Mouse (Mus musculus) intestine, embryonic 15.5 days (tissue): ENCODE measurements around the gene Gm9. TPM values are rescaled to one million over a fixed set of nuclear protein-coding genes. Genes with fewer than 3 reads are reported as not detected.

Experiments
- ATAC-seq: fragments of 200-750 bp; cut with Nextera tagmentation; 2 replicates; pipeline ENCODE4 v1.8.0; 2017; ENCODE audit warnings: moderate TSS enrichment, moderate library complexity
- H3K27ac ChIP-seq: fragments of 300-500 bp; sonication (generic); 2 replicates; pipeline ENCODE4 v1.5.1; 2015; ENCODE audit warnings: mild to moderate bottlenecking, inconsistent platforms
- H3K27me3 ChIP-seq: fragments of 300-500 bp; sonication (generic); replicated peaks from 2 replicates; pipeline ENCODE4 v1.6.1; 2015; ENCODE audit warnings: inconsistent platforms
- H3K36me3 ChIP-seq: fragments of 300-500 bp; sonication (generic); 2 replicates; pipeline ENCODE4 v1.6.1; 2015; ENCODE audit warnings: inconsistent platforms
- H3K4me1 ChIP-seq: fragments of 300-500 bp; sonication (generic); replicated peaks from 2 replicates; pipeline ENCODE4 v1.6.1; 2015; ENCODE audit warnings: inconsistent platforms
- H3K4me2 ChIP-seq: fragments of 300-500 bp; sonication (generic); replicated peaks from 2 replicates; pipeline ENCODE4 v1.6.1; 2015; ENCODE audit warnings: mild to moderate bottlenecking, inconsistent platforms
- H3K4me3 ChIP-seq: fragments of 300-500 bp; sonication (generic); replicated peaks from 2 replicates; pipeline ENCODE4 v1.5.1; 2015; ENCODE audit warnings: inconsistent platforms
- H3K9ac ChIP-seq: fragments of 300-500 bp; sonication (generic); 2 replicates; pipeline ENCODE4 v1.6.1; 2015; ENCODE audit warnings: inconsistent platforms
- H3K9me3 ChIP-seq: fragments of 300-500 bp; sonication (generic); 2 replicates; pipeline ENCODE4 v1.6.1; 2016; ENCODE audit warnings: inconsistent platforms
- WGBS: fragments of 180-500 bp; shearing (Covaris S2); methylation state at CpG from one replicate; pipeline ENCODE4 v1.1.7; 2015; 5-methylcytosine and 5-hydroxymethylcytosine counted together
- polyA plus RNA-seq: library from polyadenylated mRNA; unstranded; fragments of >200 nt; fragmentation: Nextera tagmentation; extraction: Ambion mirVana; gene quantifications from 2 replicates; pipeline ENCODE4 v1.2.1, GENCODE M21; 2015

Gm9 gene
- polyA plus RNA-seq, 1 experiment from 2014 or later = not detected

DNA sequence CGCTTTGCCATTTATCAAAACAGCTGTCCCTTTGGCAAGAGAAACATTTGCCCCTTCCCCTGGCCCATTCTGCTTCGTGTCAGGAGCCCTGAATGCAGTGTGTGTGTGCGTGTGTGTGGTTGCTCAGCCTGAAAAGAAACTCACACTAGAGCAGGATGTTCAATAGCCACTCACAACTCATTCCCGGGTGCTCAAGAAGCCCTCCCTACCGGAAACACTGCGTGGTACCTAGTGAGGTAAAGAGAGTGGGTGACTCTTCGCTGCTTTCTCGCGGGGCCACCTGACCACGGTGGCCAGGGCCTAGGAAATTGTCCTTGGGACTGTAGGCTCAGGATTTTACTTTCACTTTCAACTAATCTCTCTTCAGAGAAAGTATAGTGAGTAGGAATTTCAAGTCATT, 49.7 kb downstream of the Gm9 start:
- Histone ChIP-seq H3K4me2 (no peak overlapping the region), H3K9ac (no peak overlapping the region), H3K27me3 (no peaks in the 10 kb centered on the region), H3K9me3 (no peaks in the 10 kb centered on the region), H3K36me3 (no peaks in the 10 kb centered on the region), H3K27ac (no peak overlapping the region), H3K4me3 (no peak overlapping the region), H3K4me1 (no peaks in the 10 kb centered on the region)
- WGBS = 76% methylated on average over 10 of the region's 10 CpGs
- no peak for ATAC-seq

Other genes starting within 250 kb of the Gm9 start
- 13.1 and 13.6 TPM in 2 replicates for gene Sept6, start 219.2 kb downstream of the Gm9 start, polyA plus RNA-seq
- gene Sowahd, start 162.2 kb downstream of the Gm9 start, polyA plus RNA-seq = not detected in 2 replicates
- 517 and 629 TPM in 2 replicates for gene Rpl39, start 125.6 kb downstream of the Gm9 start, polyA plus RNA-seq
- 18.3 TPM in 2 replicates for gene Upf3b, start 100.7 kb downstream of the Gm9 start, polyA plus RNA-seq
- 11.4 and 12.3 TPM in 2 replicates for gene Nkap, start 84.2 kb downstream of the Gm9 start, polyA plus RNA-seq
- gene Akap14, start 42.2 kb downstream of the Gm9 start, polyA plus RNA-seq = 0.11 TPM in 1 of 2 replicates, not detected in the other
- 385 and 424 TPM in 2 replicates for gene Ndufa1, start 19.9 kb downstream of the Gm9 start, polyA plus RNA-seq
- gene Rnf113a1, start 19.8 kb downstream of the Gm9 start, polyA plus RNA-seq = 8.3 and 9.3 TPM in 2 replicates
- not detected in 2 replicates for gene Rhox1, start 11.2 kb upstream of the Gm9 start, polyA plus RNA-seq
- not detected in 2 replicates for gene Rhox2a, start 33.9 kb upstream of the Gm9 start, polyA plus RNA-seq
- not detected in 2 replicates for gene Rhox3a, start 38.9 kb upstream of the Gm9 start, polyA plus RNA-seq
- not detected in 2 replicates for gene Rhox4a, start 54.3 kb upstream of the Gm9 start, polyA plus RNA-seq
- gene Rhox3a2, start 169.0 kb upstream of the Gm9 start, polyA plus RNA-seq = not detected in 2 replicates
- not detected in 2 replicates for gene Rhox4a2, start 179.8 kb upstream of the Gm9 start, polyA plus RNA-seq
- gene Rhox2b, start 201.0 kb upstream of the Gm9 start, polyA plus RNA-seq = not detected in 2 replicates
- not detected in 2 replicates for gene Rhox4b, start 221.5 kb upstream of the Gm9 start, polyA plus RNA-seq
- gene Rhox2c, start 242.6 kb upstream of the Gm9 start, polyA plus RNA-seq = not detected in 2 replicates
- gene Rhox3c, start 247.5 kb upstream of the Gm9 start, polyA plus RNA-seq = not detected in 2 replicates